Mouse (Mus musculus): ENCODE data around the gene Mark4. TPM values are rescaled to one million over a fixed set of nuclear protein-coding genes. Genes with fewer than 3 reads are reported as not detected.

Gene Mark4
- polyA plus RNA-seq, 1 experiment from 2014 or later = 10.9 TPM

DNA sequence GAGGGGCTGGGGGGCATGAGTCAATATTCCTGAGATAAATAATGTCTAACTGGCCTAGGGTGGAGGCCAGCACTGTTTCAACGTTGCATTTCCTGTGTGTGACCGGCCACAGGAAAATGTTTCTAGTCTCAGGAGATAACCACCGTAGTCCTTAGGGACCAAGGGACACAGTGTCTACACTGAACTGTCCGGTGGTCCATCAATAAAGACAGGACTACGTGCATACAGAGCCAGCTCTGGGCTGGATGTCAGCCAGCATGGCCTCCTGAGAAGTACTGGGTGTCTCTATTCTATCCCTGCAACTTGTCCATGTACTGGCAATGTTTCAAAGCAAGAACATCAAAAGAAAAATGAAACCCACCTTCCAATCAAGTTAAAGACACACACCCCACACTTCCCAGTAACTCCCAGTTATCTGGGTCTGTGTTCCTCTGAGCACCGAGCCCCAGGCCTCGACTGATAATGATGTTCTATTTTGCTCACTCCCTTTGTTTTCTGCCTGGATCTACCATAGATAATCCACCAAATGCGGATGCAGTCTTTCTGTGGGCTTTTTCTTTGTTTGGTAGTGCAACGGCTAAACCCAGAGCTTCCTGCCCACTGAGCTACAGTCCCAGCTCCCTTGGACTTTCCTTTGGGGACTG is 17.1 kb downstream of the Mark4 start:
- H3K4me2 ChIP-seq (ENCODE audit: low read depth, low read length) = no peak overlapping the region
- WGBS = 86% methylated on average over 9 of the region's 9 CpGs
- no peaks in the 10 kb centered on the region for H3K9me3 ChIP-seq (ENCODE audit: control insufficient read depth, low read length)
- H3K4me1 ChIP-seq (ENCODE audit: control insufficient read depth, insufficient read depth, low read length) = no peaks in the 10 kb centered on the region
- H3K36me3 ChIP-seq (ENCODE audit: control insufficient read depth, insufficient read depth, low read length) = peaks cover 79% of the 10 kb centered on the region
- DNase-seq (ENCODE audit: low spot score) (no peak), ATAC-seq (ENCODE audit: low read depth) (no peak)
- H3K27me3 ChIP-seq (replicated peaks; ENCODE audit: control insufficient read depth, insufficient read depth, low read length) = no peaks in the 10 kb centered on the region
- H3K9ac ChIP-seq (ENCODE audit: low read depth, low read length) = no peak overlapping the region
- no peak overlapping the region for H3K27ac ChIP-seq (replicated peaks; ENCODE audit: low read depth, low read length)
- no peak overlapping the region for H3K4me3 ChIP-seq (ENCODE audit: low read depth, low read length)

DNA sequence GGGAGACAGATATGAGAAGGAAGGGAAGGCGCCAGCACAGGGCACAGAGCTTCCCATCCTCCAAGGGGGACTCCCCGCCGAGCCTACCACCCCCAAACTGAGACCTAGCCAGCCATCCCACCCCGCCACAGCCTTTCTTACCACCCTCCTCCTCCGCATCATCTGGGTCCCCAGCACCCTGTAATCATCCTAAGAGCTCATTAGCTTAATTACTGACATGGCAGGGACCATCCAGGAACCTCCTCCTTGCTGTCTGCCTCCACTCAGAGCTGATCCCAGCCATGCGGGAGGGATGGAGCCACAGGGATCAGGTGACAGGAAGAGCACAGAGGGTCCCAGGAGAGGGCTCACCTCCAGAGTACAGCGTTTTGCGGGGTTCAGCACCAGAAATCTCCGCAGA is 21.6 kb downstream of the Mark4 start:
- ATAC-seq (ENCODE audit: low read depth) (peak; percentile 62; the same call in 1 of the 2 replicates), DNase-seq (ENCODE audit: low spot score) (no peak)
- no peaks in the 10 kb centered on the region for H3K27me3 ChIP-seq (replicated peaks; ENCODE audit: control insufficient read depth, insufficient read depth, low read length)
- H3K9me3 ChIP-seq (ENCODE audit: control insufficient read depth, low read length) = no peaks in the 10 kb centered on the region; the same call in 1 of the 2 replicates
- no peak overlapping the region for H3K4me3 ChIP-seq (ENCODE audit: low read depth, low read length)
- H3K4me1 ChIP-seq (ENCODE audit: control insufficient read depth, insufficient read depth, low read length) = no peaks in the 10 kb centered on the region
- H3K36me3 ChIP-seq (ENCODE audit: control insufficient read depth, insufficient read depth, low read length) = peaks cover 83% of the 10 kb centered on the region
- no peak overlapping the region for H3K9ac ChIP-seq (ENCODE audit: low read depth, low read length)
- H3K27ac ChIP-seq (replicated peaks; ENCODE audit: low read depth, low read length) = no peak overlapping the region
- WGBS = 82% methylated on average over 9 of the region's 9 CpGs
- no peak overlapping the region for H3K4me2 ChIP-seq (ENCODE audit: low read depth, low read length)

GRCm38 (mm10) chr7:19436276-19436675 is 22.3 kb downstream of the Mark4 start:
- WGBS = 96% methylated on average over 2 of the region's 2 CpGs
- H3K4me3 ChIP-seq (ENCODE audit: low read depth, low read length) = no peak overlapping the region

DNA sequence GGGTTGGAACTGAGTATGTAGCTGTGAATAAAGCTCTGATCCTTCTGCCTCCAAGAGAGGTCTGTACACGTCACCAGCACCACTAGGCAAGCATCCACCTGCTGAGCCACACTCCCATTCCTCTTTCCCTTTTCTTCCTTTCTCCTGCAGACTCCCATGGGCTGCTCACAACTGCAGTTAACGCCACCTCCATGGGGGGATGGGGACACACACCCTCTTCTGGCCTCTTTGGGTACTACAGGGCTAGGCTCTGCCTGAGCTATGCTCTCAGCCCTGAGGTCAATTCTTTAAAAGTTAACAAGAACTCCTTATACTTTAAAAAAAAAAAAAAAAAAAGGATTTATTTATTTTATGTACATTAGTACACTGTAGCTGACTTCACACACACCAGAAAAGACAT is 26.1 kb downstream of the Mark4 start:
- Histone ChIP-seq H3K4me1 (ENCODE audit: control insufficient read depth, insufficient read depth, low read length) (no peaks in the 10 kb centered on the region), H3K4me3 (ENCODE audit: low read depth, low read length) (no peak overlapping the region), H3K27ac (replicated peaks; ENCODE audit: low read depth, low read length) (no peak overlapping the region), H3K36me3 (ENCODE audit: control insufficient read depth, insufficient read depth, low read length) (peaks cover 97% of the 10 kb centered on the region), H3K27me3 (replicated peaks; ENCODE audit: control insufficient read depth, insufficient read depth, low read length) (no peaks in the 10 kb centered on the region), H3K9me3 (ENCODE audit: control insufficient read depth, low read length) (no peaks in the 10 kb centered on the region; the same call in 1 of the 2 replicates), H3K4me2 (ENCODE audit: low read depth, low read length) (no peak overlapping the region), H3K9ac (ENCODE audit: low read depth, low read length) (no peak overlapping the region)
- DNase-seq (ENCODE audit: low spot score) = no peak
- WGBS = 100% methylated on average over 2 of the region's 2 CpGs
- no peak for ATAC-seq (ENCODE audit: low read depth)

More at GRCm38 (mm10) chr7:19436276-19436675, 22.3 kb downstream of the Mark4 start:
- Histone ChIP-seq H3K4me2 (ENCODE audit: low read depth, low read length) (no peak overlapping the region), H3K9ac (ENCODE audit: low read depth, low read length) (no peak overlapping the region), H3K27me3 (replicated peaks; ENCODE audit: control insufficient read depth, insufficient read depth, low read length) (no peaks in the 10 kb centered on the region), H3K36me3 (ENCODE audit: control insufficient read depth, insufficient read depth, low read length) (peaks cover 83% of the 10 kb centered on the region), H3K4me1 (ENCODE audit: control insufficient read depth, insufficient read depth, low read length) (no peaks in the 10 kb centered on the region), H3K27ac (replicated peaks; ENCODE audit: low read depth, low read length) (no peak overlapping the region), H3K9me3 (ENCODE audit: control insufficient read depth, low read length) (no peaks in the 10 kb centered on the region; the same call in 1 of the 2 replicates)
- ATAC-seq (ENCODE audit: low read depth) (no peak), DNase-seq (ENCODE audit: low spot score) (no peak)

DNA sequence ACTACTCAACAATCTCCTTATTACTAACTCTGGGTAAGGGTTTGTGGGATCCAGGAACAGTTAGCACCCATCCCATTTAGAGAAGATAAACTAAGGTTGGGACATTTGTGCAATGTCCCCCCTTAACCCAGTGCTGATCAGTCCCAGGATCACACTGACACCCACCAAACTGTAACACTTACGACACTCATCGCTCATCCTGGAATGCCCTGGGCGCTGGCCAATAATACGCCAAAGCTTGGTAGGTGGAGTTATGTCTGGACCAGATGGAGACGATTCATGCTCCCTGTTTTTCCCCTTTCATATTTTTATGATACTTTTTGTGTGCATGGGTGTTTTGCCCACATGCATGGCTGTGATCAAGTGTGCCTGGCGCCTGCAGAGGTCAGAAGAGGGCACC is 28.2 kb downstream of the Mark4 start:
- H3K4me2 ChIP-seq (ENCODE audit: low read depth, low read length) = no peak overlapping the region
- no peak for DNase-seq (ENCODE audit: low spot score)
- no peaks in the 10 kb centered on the region; the same call in 1 of the 2 replicates for H3K9me3 ChIP-seq (ENCODE audit: control insufficient read depth, low read length)
- no peak for ATAC-seq (ENCODE audit: low read depth)
- no peak overlapping the region for H3K27ac ChIP-seq (replicated peaks; ENCODE audit: low read depth, low read length)
- H3K36me3 ChIP-seq (ENCODE audit: control insufficient read depth, insufficient read depth, low read length) = peaks cover 98% of the 10 kb centered on the region
- H3K4me1 ChIP-seq (ENCODE audit: control insufficient read depth, insufficient read depth, low read length) = no peaks in the 10 kb centered on the region
- no peak overlapping the region for H3K4me3 ChIP-seq (ENCODE audit: low read depth, low read length)
- no peaks in the 10 kb centered on the region for H3K27me3 ChIP-seq (replicated peaks; ENCODE audit: control insufficient read depth, insufficient read depth, low read length)
- H3K9ac ChIP-seq (ENCODE audit: low read depth, low read length) = no peak overlapping the region
- 87% methylated on average over 6 of the region's 6 CpGs for WGBS

DNA sequence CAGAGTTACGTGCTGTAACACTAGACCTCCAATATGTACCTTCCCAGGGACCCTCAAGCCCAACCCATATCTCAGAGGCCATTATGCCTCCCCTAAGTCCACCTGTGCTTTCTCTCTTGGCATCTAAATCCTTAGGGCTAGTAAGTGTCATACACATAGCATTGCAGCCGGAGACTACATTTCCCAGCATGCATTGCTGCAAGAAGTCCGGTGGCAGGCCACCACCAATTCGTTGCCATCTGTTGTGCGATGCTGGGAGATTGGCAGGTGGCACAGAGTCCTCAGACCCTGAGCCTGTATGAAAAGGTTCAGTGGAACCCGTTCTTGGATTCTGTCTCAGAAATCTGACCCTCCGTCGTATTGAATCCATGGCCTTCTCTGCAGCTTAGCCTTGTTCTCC is 28.9 kb downstream of the Mark4 start:
- Histone ChIP-seq H3K4me1 (ENCODE audit: control insufficient read depth, insufficient read depth, low read length) (no peaks in the 10 kb centered on the region), H3K9ac (ENCODE audit: low read depth, low read length) (no peak overlapping the region), H3K4me2 (ENCODE audit: low read depth, low read length) (no peak overlapping the region), H3K36me3 (ENCODE audit: control insufficient read depth, insufficient read depth, low read length) (peaks cover 99% of the 10 kb centered on the region), H3K27ac (replicated peaks; ENCODE audit: low read depth, low read length) (no peak overlapping the region), H3K4me3 (ENCODE audit: low read depth, low read length) (no peak overlapping the region), H3K27me3 (replicated peaks; ENCODE audit: control insufficient read depth, insufficient read depth, low read length) (no peaks in the 10 kb centered on the region), H3K9me3 (ENCODE audit: control insufficient read depth, low read length) (no peaks in the 10 kb centered on the region; the same call in 1 of the 2 replicates)
- DNase-seq (ENCODE audit: low spot score) (no peak), ATAC-seq (ENCODE audit: low read depth) (no peak)
- WGBS = 77% methylated on average over 8 of the region's 8 CpGs

DNA sequence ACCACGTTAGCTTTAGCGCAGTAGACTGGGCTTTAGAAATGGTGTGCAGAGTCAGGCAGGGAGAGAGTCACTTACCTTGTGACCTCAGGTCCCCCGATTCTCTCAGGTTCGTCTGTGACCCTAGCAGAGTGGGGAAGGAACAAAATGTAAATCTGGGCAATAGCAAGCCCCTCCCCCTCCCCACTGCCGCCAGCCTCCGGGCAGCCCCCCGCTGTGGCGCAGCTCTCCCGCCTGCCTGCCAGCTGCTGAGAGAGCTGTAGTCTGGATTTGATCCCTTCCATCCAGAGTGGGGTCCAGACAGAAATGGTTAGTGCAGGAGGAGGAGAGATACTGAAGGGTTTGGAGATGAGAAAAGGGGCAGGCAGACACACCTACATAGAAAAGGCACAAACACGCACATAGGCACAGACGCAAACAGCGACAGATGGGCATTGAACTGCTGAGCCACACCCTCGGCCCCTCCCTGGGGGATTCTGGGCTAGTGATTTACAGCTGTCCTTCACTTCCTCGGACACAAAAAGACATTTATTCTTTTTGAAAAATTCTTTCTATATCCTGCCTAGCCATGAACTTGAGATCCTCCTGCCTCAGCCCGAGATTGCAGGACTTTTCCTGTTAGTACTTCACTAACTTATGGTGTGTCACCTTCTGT is 30.5 kb downstream of the Mark4 start:
- Histone ChIP-seq H3K36me3 (ENCODE audit: control insufficient read depth, insufficient read depth, low read length) (peaks cover 85% of the 10 kb centered on the region), H3K9ac (ENCODE audit: low read depth, low read length) (no peak overlapping the region), H3K27ac (replicated peaks; ENCODE audit: low read depth, low read length) (no peak overlapping the region), H3K9me3 (ENCODE audit: control insufficient read depth, low read length) (no peaks in the 10 kb centered on the region; the same call in 1 of the 2 replicates), H3K4me2 (ENCODE audit: low read depth, low read length) (no peak overlapping the region), H3K4me3 (ENCODE audit: low read depth, low read length) (no peak overlapping the region), H3K27me3 (replicated peaks; ENCODE audit: control insufficient read depth, insufficient read depth, low read length) (no peaks in the 10 kb centered on the region), H3K4me1 (ENCODE audit: control insufficient read depth, insufficient read depth, low read length) (no peaks in the 10 kb centered on the region)
- 69% methylated on average over 14 of the region's 15 CpGs for WGBS
- no peak for DNase-seq (ENCODE audit: low spot score)
- ATAC-seq (ENCODE audit: low read depth) = no peak

GRCm38 (mm10) chr7:19426888-19427287 is 31.7 kb downstream of the Mark4 start:
- 79% methylated on average over 6 of the region's 6 CpGs for WGBS

DNA sequence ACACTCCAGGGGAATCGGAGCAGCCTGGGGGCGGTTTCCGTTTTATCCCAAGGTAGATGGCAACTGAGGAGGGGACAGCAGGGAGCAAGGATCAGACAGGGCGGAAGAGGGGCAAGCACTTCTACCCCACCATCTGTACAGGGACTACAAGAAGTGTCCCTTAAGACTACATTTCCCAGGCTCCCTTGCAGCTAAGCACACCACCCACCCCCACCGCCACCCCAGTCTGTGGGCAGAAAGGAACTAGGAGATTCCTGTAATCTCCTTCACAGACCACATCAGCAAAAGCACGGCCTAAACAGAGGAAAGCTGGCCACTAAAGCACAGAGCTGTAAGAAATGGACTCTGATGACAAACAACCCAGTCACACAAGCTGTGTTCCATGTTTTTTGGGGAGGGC is 32.3 kb downstream of the Mark4 start:
- no peak overlapping the region for H3K4me3 ChIP-seq (ENCODE audit: low read depth, low read length)
- H3K9me3 ChIP-seq (ENCODE audit: control insufficient read depth, low read length) = no peaks in the 10 kb centered on the region
- H3K4me2 ChIP-seq (ENCODE audit: low read depth, low read length) = no peak overlapping the region
- ATAC-seq (ENCODE audit: low read depth) (no peak), DNase-seq (ENCODE audit: low spot score) (no peak)
- H3K4me1 ChIP-seq (ENCODE audit: control insufficient read depth, insufficient read depth, low read length) = no peaks in the 10 kb centered on the region
- peaks cover 5% of the 10 kb centered on the region; the same call in 1 of the 2 replicates for H3K27me3 ChIP-seq (replicated peaks; ENCODE audit: control insufficient read depth, insufficient read depth, low read length)
- peaks cover 67% of the 10 kb centered on the region for H3K36me3 ChIP-seq (ENCODE audit: control insufficient read depth, insufficient read depth, low read length)
- no peak overlapping the region for H3K9ac ChIP-seq (ENCODE audit: low read depth, low read length)
- H3K27ac ChIP-seq (replicated peaks; ENCODE audit: low read depth, low read length) = no peak overlapping the region
- 70% methylated on average over 6 of the region's 6 CpGs for WGBS

More at GRCm38 (mm10) chr7:19426888-19427287, 31.7 kb downstream of the Mark4 start:
- ATAC-seq (ENCODE audit: low read depth) (no peak), DNase-seq (ENCODE audit: low spot score) (no peak)
- Histone ChIP-seq H3K9me3 (ENCODE audit: control insufficient read depth, low read length) (no peaks in the 10 kb centered on the region), H3K9ac (ENCODE audit: low read depth, low read length) (no peak overlapping the region), H3K27ac (replicated peaks; ENCODE audit: low read depth, low read length) (no peak overlapping the region), H3K36me3 (ENCODE audit: control insufficient read depth, insufficient read depth, low read length) (peaks cover 73% of the 10 kb centered on the region), H3K4me2 (ENCODE audit: low read depth, low read length) (no peak overlapping the region), H3K27me3 (replicated peaks; ENCODE audit: control insufficient read depth, insufficient read depth, low read length) (no peaks in the 10 kb centered on the region), H3K4me3 (ENCODE audit: low read depth, low read length) (no peak overlapping the region), H3K4me1 (ENCODE audit: control insufficient read depth, insufficient read depth, low read length) (no peaks in the 10 kb centered on the region)
